Comparison of ENCODE assay signal across 9 mouse cellular contexts in the genomic region with DNA sequence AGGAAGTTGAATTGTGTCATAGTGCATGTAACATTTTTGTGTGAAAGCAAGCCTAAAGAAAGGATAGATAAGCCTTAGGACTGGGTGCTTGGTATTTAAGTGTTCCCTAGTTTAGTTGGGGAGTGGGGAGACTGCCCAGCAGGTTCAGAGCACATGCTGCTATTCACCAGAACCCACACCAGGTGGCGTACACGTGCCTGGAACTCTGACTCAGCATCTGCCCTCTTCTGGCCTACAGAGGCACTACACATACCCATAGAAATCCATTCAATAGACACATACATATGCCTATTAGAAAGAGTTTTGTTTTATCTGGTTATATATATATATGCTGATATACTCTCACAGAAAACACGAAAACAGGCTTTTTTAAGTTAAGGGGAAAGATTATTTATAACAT. TPM values are rescaled to one million over a fixed set of nuclear protein-coding genes. Genes with fewer than 3 reads are reported as not detected.
DNase-seq lines count a peak whose midpoint lies in the region; ATAC-seq and TF ChIP-seq lines count a peak whose summit lies in the region.
"Had no signal": no experiment of that assay in that cellular context is flagged by ENCODE, and none has a peak within 500 bp of the region (broad histone marks: within the 10 kb centered on the region; RNA-seq: fewer than 3 reads in every experiment).

No protein-coding gene starts in this region.

- no peak for TF ChIP-seq POLR2A in cortical plate, adult 2 months (IDR thresholded peaks at IDR 0.05; ENCODE audit: extremely low read depth, insufficient read depth, low read length)
- no peak for TF ChIP-seq POLR2A in limb, embryonic 14.5 days (IDR thresholded peaks at IDR 0.05; ENCODE audit: borderline replicate concordance, extremely low read depth, insufficient read depth, insufficient read length)

- POLR2A ChIA-PET in Patski (lab: Charles Lee), result no interaction called here

- peak; percentile 98 for TF ChIP-seq CTCF in Patski (IDR thresholded peaks at IDR 0.05)
- TF ChIP-seq CTCF in cortical plate, adult 2 months (IDR thresholded peaks at IDR 0.05; ENCODE audit: extremely low read depth, insufficient read depth, low read length), result peak; percentile 99

- H3K36me3 ChIP-seq in limb, embryonic 14.5 days (ENCODE audit: control insufficient read depth, insufficient read depth, low read length), result peaks cover 62% of the 10 kb centered on the region

- H3K27ac ChIP-seq in cortical plate, adult 2 months (ENCODE audit: insufficient read depth, low read length), result no peak overlapping the region
- H3K27ac ChIP-seq in limb, embryonic 14.5 days (replicated peaks; ENCODE audit: low read depth, low read length), result no peak overlapping the region
- H3K27ac ChIP-seq: limb, embryonic 12.5 days had no signal

- no peak overlapping the region for H3K4me3 ChIP-seq in cortical plate, adult 2 months (ENCODE audit: insufficient read depth, low read length)
- H3K4me3 ChIP-seq in limb, embryonic 14.5 days (replicated peaks; ENCODE audit: low read length), result no peak overlapping the region
- H3K4me3 ChIP-seq: limb, embryonic 12.5 days had no signal

- no peaks in the 10 kb centered on the region for H3K9me3 ChIP-seq in limb, embryonic 14.5 days (ENCODE audit: control insufficient read depth, low read length)
- H3K9me3 ChIP-seq: limb, embryonic 12.5 days had no signal

- in situ Hi-C loops in Patski (cut with MboI; ENCODE audit: low pct_unique_long_range_greater_than_20kb), result no loop called here

- H3K4me1 ChIP-seq in cortical plate, adult 2 months (ENCODE audit: control insufficient read depth, insufficient read depth, low read length), result no peaks in the 10 kb centered on the region
- H3K4me1 ChIP-seq in limb, embryonic 14.5 days (ENCODE audit: control insufficient read depth, insufficient read depth, low read length), result no peaks in the 10 kb centered on the region
- H3K4me1 ChIP-seq: limb, embryonic 12.5 days had no signal

- H3K9ac ChIP-seq in limb, embryonic 14.5 days (ENCODE audit: low read depth, low read length, severe bottlenecking), result no peak overlapping the region
- H3K9ac ChIP-seq: limb, embryonic 12.5 days had no signal

- no peaks in the 10 kb centered on the region for H3K27me3 ChIP-seq in Patski
- H3K27me3 ChIP-seq in limb, embryonic 14.5 days (ENCODE audit: control insufficient read depth, insufficient read depth, low read length), result no peaks in the 10 kb centered on the region
- H3K27me3 ChIP-seq: limb, embryonic 12.5 days had no signal

- 28% methylated on average over 3 of the region's 3 CpGs for WGBS in limb, embryonic 14.5 days

- H3K4me2 ChIP-seq in limb, embryonic 14.5 days (replicated peaks; ENCODE audit: low read depth, low read length, severe bottlenecking), result no peak overlapping the region
- H3K4me2 ChIP-seq: limb, embryonic 12.5 days had no signal

- CTCF ChIA-PET in Patski (lab: Charles Lee), result interaction anchor here (0.8 to 2.3 kb wide), 5 partner anchors 9 to 30 kb away, joined by 3 to 7 read pairs (median 3); no protein-coding TSS in a partner anchor

- peak; percentile 65 for ATAC-seq in Patski
- ATAC-seq in limb, embryonic 14.5 days (ENCODE audit: low FRiP score, low read depth), result no peak

- peak; percentile 21 for DNase-seq in left cerebral cortex, adult 11 months (ENCODE audit: low spot score)
- no peak for DNase-seq in left cerebral cortex, adult 8-10 months (ENCODE audit: low spot score in 2 of 2)
- DNase-seq in Patski (ENCODE audit: low read depth, low spot score), result no peak
- peak; percentile 73 for DNase-seq in heart, postnatal 4 days
- peak; percentile 44 for DNase-seq in limb, embryonic 14.5 days (ENCODE audit: low spot score)
- DNase-seq in retina, embryonic 14.5 days (ENCODE audit: low spot score), result peak; percentile 69
- peak; percentile 79 for DNase-seq in thymus, postnatal 25 days

RNA-seq across cellular contexts. Expression of gene Cep135, which starts 23.2 kb away (rescaled TPM):
- 1 to 10 TPM; 6.2 to 7.0 (median 6.8) TPM for total RNA-seq in left cerebral cortex, adult 8-10 months (2022)
- 10.1 TPM for polyA plus RNA-seq in Patski (2021)
- polyA plus RNA-seq in cortical plate, adult 2 months (2012; rRNA removed), result 5.8 and 6.7 TPM in 2 replicates
- 1 to 10 TPM; 7.4 to 7.6 TPM for total RNA-seq in heart, postnatal 4 days (2021)
- 7.7 and 10.3 TPM in 2 replicates for polyA plus RNA-seq in limb, embryonic 14.5 days (2012; rRNA removed)
- polyA plus RNA-seq in limb, embryonic 14.5 days (2014; fragmentation: Nextera tagmentation; extraction: Ambion mirVana), result 6.9 and 8.5 TPM in 2 replicates

RNA-seq across cellular contexts. Expression of gene Exoc1, which starts 36.2 kb away (rescaled TPM):
- 10 to 100 TPM; 48.8 to 59.2 (median 57.1) TPM for total RNA-seq in left cerebral cortex, adult 8-10 months (2022)
- 56.1 TPM for polyA plus RNA-seq in Patski (2021)
- 92.7 and 104 TPM in 2 replicates for polyA plus RNA-seq in cortical plate, adult 2 months (2012; rRNA removed)
- 10 to 100 TPM; 28.7 to 29.8 TPM for total RNA-seq in heart, postnatal 4 days (2021)
- 40.7 and 57.2 TPM in 2 replicates for polyA plus RNA-seq in limb, embryonic 14.5 days (2012; rRNA removed)
- polyA plus RNA-seq in limb, embryonic 14.5 days (2014; fragmentation: Nextera tagmentation; extraction: Ambion mirVana), result 37.5 and 41.5 TPM in 2 replicates

Comparison
In these comparisons a context has a peak if more than half of its experiments do, and no peak if none do; other contexts are left out.
1. DNase-seq: peak in left cerebral cortex, adult 11 months (single experiment), heart, postnatal 4 days (single experiment), limb, embryonic 14.5 days (single experiment), retina, embryonic 14.5 days (single experiment) and thymus, postnatal 25 days (single experiment); none in left cerebral cortex, adult 8-10 months (0 of 2) and Patski (single experiment).